Mouse (Mus musculus) heart, adult 2 months (tissue): Measurements from ENCODE around the gene Npm3. TPM values are rescaled to one million over a fixed set of nuclear protein-coding genes. Genes with fewer than 3 reads are reported as not detected.
A peak's percentile ranks its signal among the peaks of the same experiment; 100 is the strongest.

Source experiments
- DNase-seq, 2 experiments: peaks; one replicate each; pipeline ENCODE4 v3.0.0; 2021
- H3K27ac ChIP-seq: fragments of 200-600 bp; 2 replicates; pipeline ENCODE4 v1.8.1; 2022
- H3K27me3 ChIP-seq: fragments of 200-500 bp; 2 replicates; pipeline ENCODE4 v1.6.1; 2012; ENCODE audit warnings: mild to moderate bottlenecking, low read length, inconsistent platforms, mixed read lengths; ENCODE audit not compliant: control insufficient read depth, insufficient read depth
- H3K36me3 ChIP-seq: fragments of 200-500 bp; 2 replicates; pipeline ENCODE4 v1.6.1; 2012; ENCODE audit warnings: low read length, inconsistent platforms; ENCODE audit not compliant: control insufficient read depth, insufficient read depth
- H3K4me1 ChIP-seq: fragments of 200-500 bp; 2 replicates; pipeline ENCODE4 v1.6.1; 2011; ENCODE audit warnings: low read length; ENCODE audit not compliant: control insufficient read depth, insufficient read depth
- H3K4me3 ChIP-seq: fragments of 200-600 bp; 2 replicates; pipeline ENCODE4 v1.8.1; 2022
- H3K79me2 ChIP-seq: fragments of 200-500 bp; replicated peaks from 2 replicates; pipeline ENCODE4 v1.6.1; 2012; ENCODE audit warnings: mild to moderate bottlenecking, inconsistent platforms, low read length, moderate library complexity, mixed read lengths; ENCODE audit not compliant: control insufficient read depth, insufficient read depth
- H3K9ac ChIP-seq: fragments of 200-500 bp; 2 replicates; pipeline ENCODE4 v1.6.1; 2012; ENCODE audit warnings: low read depth, mild to moderate bottlenecking, control low read depth, inconsistent platforms, low read length, mixed read lengths
- CTCF ChIP-seq: fragments of 200-600 bp; IDR thresholded peaks from 2 replicates; pipeline ENCODE4 v1.8.1; 2022; ENCODE audit warnings: antibody characterized with exemption, mild to moderate bottlenecking, moderate library complexity
- EP300 ChIP-seq: fragments of 200-500 bp; IDR thresholded peaks from 2 replicates; pipeline ENCODE4 v1.6.1; 2011; ENCODE audit warnings: low read depth, low read length, control low read depth; ENCODE audit not compliant: insufficient read depth
- POLR2A ChIP-seq: fragments of 200-500 bp; IDR thresholded peaks from 2 replicates; pipeline ENCODE4 v1.6.1; 2011; ENCODE audit warnings: mild to moderate bottlenecking, low read depth, low read length, control low read depth; ENCODE audit not compliant: insufficient read depth
- WGBS: fragments of 180-500 bp; shearing (Covaris S2); methylation state at CpG from one replicate; pipeline ENCODE4 v1.1.7; 2018; 5-methylcytosine and 5-hydroxymethylcytosine counted together
- intact Hi-C: fragments of 180-260 bp; cut with DNase I; formaldehyde crosslinking; loops from one replicate; pipeline ENCODE4 v1.15.1; 2025
- polyA plus RNA-seq: library from polyadenylated mRNA; depleted of rRNA; stranded (reverse); fragments of >200 nt; gene quantifications from 2 replicates; pipeline ENCODE4 v1.2.3, GENCODE M21; 2012
- total RNA-seq, 2 experiments: library from RNA; stranded (reverse); gene quantifications; 2 replicates each; pipeline ENCODE4 v1.2.3; 2021

Gene Npm3
- total and polyA plus RNA-seq, 3 experiments: 15.6 to 25.2 (median 15.7) TPM

- Histone ChIP-seq H3K36me3 (peaks cover 24% of the 10 kb centered on the region), H3K4me3 (no peak overlapping the region), H3K4me1 (no peaks in the 10 kb centered on the region), H3K9ac (no peak overlapping the region), H3K27me3 (no peaks in the 10 kb centered on the region), H3K79me2 (peaks cover 6% of the 10 kb centered on the region; the same call in 1 of the 2 replicates), H3K27ac (no peak overlapping the region)
- intact Hi-C loops: no loop called here
- no peak for DNase-seq
- TF ChIP-seq POLR2A: no peak
- TF ChIP-seq EP300: no peak
- TF ChIP-seq CTCF: no peak
- WGBS: 80% methylated on average over 5 of the region's 5 CpGs
Observed at GRCm38 (mm10) chr19:45771501-45771900, 22.1 kb upstream of the Npm3 start.

- intact Hi-C loops: no loop called here
- Histone ChIP-seq H3K36me3 (peaks cover 47% of the 10 kb centered on the region), H3K4me3 (no peak overlapping the region), H3K27me3 (no peaks in the 10 kb centered on the region), H3K79me2 (no peaks in the 10 kb centered on the region), H3K27ac (no peak overlapping the region), H3K9ac (no peak overlapping the region), H3K4me1 (no peaks in the 10 kb centered on the region; the same call in 1 of the 2 replicates)
- TF ChIP-seq EP300 (no peak), CTCF (no peak), POLR2A (no peak)
- WGBS: 74% methylated on average over 3 of the region's 3 CpGs
- no peak for DNase-seq
Observed at GRCm38 (mm10) chr19:45760810-45761209, 11.4 kb upstream of the Npm3 start.

GRCm38 (mm10) chr19:45758671-45759070 is 9.3 kb upstream of the Npm3 start:
- peaks cover 37% of the 10 kb centered on the region for H3K36me3 ChIP-seq
- WGBS: 87% methylated on average over 5 of the region's 5 CpGs
- no peaks in the 10 kb centered on the region for H3K79me2 ChIP-seq
- H3K9ac ChIP-seq: no peak overlapping the region
- no peak overlapping the region for H3K27ac ChIP-seq
- no peak for DNase-seq
- no peak overlapping the region for H3K4me3 ChIP-seq
- no peaks in the 10 kb centered on the region; the same call in 1 of the 2 replicates for H3K4me1 ChIP-seq
- intact Hi-C loops: no loop called here
- TF ChIP-seq POLR2A (no peak), EP300 (no peak), CTCF (no peak)
- H3K27me3 ChIP-seq: no peaks in the 10 kb centered on the region

GRCm38 (mm10) chr19:45753551-45753950 is 4.2 kb upstream of the Npm3 start:
- H3K27me3 ChIP-seq: no peaks in the 10 kb centered on the region
- intact Hi-C loops: no loop called here
- H3K4me1 ChIP-seq: peaks cover 2% of the 10 kb centered on the region
- DNase-seq: no peak
- peaks cover 19% of the 10 kb centered on the region for H3K36me3 ChIP-seq
- 87% methylated on average over 3 of the region's 3 CpGs for WGBS
- H3K27ac ChIP-seq: no peak overlapping the region
- H3K4me3 ChIP-seq: no peak overlapping the region
- no peak for TF ChIP-seq POLR2A
- no peak for TF ChIP-seq EP300
- no peak for TF ChIP-seq CTCF
- no peaks in the 10 kb centered on the region for H3K79me2 ChIP-seq
- no peak overlapping the region for H3K9ac ChIP-seq

- Histone ChIP-seq H3K9ac (no peak overlapping the region), H3K79me2 (no peaks in the 10 kb centered on the region), H3K27ac (no peak overlapping the region), H3K4me1 (peaks cover 7% of the 10 kb centered on the region), H3K27me3 (no peaks in the 10 kb centered on the region), H3K36me3 (peaks cover 5% of the 10 kb centered on the region; the same call in 1 of the 2 replicates), H3K4me3 (no peak overlapping the region)
- intact Hi-C loops: no loop called here
- 88% methylated on average over 7 of the region's 7 CpGs for WGBS
- DNase-seq: no peak
- no peak for TF ChIP-seq EP300
- no peak for TF ChIP-seq POLR2A
- TF ChIP-seq CTCF: no peak
Observed at GRCm38 (mm10) chr19:45751881-45752280, 2.5 kb upstream of the Npm3 start.

DNA sequence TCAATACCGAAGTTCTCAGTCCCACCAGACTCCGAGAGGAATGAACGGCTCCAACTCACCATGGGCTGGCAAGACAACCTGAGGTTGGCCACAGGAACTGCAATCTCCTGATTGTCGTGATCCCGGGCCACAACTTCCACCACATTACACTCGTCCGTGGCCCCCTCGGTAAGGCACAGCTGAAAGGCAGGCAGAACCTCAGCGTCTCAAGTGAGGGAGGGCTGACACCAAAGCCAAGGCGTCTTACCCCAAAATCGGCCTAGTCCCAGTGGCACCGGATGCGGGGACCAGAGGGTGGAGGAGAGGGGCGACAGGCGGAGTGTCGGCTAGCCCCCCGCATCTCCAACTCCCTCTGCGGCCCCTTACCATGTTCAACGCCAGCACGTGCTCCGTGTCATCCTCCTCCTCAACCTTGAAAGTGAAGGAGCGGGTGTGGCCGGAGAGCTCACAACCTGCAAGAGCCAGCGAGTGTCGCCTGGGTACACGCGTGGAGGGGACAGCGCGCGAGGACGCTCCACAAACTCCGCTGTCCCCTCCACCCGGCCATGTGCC is 624 bp downstream of the Npm3 start:
- TF ChIP-seq EP300: no peak
- no peak for TF ChIP-seq CTCF
- Histone ChIP-seq H3K27me3 (no peaks in the 10 kb centered on the region; the same call in 1 of the 2 replicates), H3K4me3 (peak overlapping the region; percentile 68), H3K27ac (peak overlapping the region; percentile 49), H3K36me3 (peaks cover 3% of the 10 kb centered on the region; the same call in 1 of the 2 replicates), H3K4me1 (peaks cover 9% of the 10 kb centered on the region), H3K79me2 (no peaks in the 10 kb centered on the region), H3K9ac (peak overlapping the region; percentile 92)
- 3% methylated on average over 33 of the region's 33 CpGs for WGBS
- DNase-seq: peak; percentile 14 to 39
- intact Hi-C loops: loop anchor here (2.0 to 5.0 kb wide), 2 partner anchors 34 to 91 kb away; partner anchors contain the start of gene Mgea5
